Mouse (Mus musculus): ENCODE measurements around the gene Wnt5b. TPM values are rescaled to one million over a fixed set of nuclear protein-coding genes. Genes with fewer than 3 reads are reported as not detected.

The Wnt5b gene
- polyA plus RNA-seq, 1 experiment from 2014 or later: 6.6 TPM

Other genes starting within 250 kb of the Wnt5b start
- 7.8 and 13.2 TPM in 2 replicates for gene Lrtm2, start 213.6 kb downstream of the Wnt5b start, polyA plus RNA-seq (2014; fragmentation: Nextera tagmentation; extraction: Ambion mirVana)
- 27.3 and 27.8 TPM in 2 replicates for gene Adipor2, start 126.6 kb downstream of the Wnt5b start, polyA plus RNA-seq (2014; fragmentation: Nextera tagmentation; extraction: Ambion mirVana)
- gene Fbxl14, start 64.7 kb downstream of the Wnt5b start, polyA plus RNA-seq (2014; fragmentation: Nextera tagmentation; extraction: Ambion mirVana): 3.1 and 4.6 TPM in 2 replicates

All from hindbrain, embryonic 14.5 days (tissue).